Mouse (Mus musculus): ENCODE results near the gene Pick1. TPM values are rescaled to one million over a fixed set of nuclear protein-coding genes. Genes with fewer than 3 reads are reported as not detected.

Gene Pick1
- total RNA-seq, 2 experiments from 2014 or later = 26.9 to 30.9 TPM

Other genes with a start within 250 kb of the Pick1 start
- gene H1f0, start 200.7 kb upstream of the Pick1 start, total RNA-seq (2021) = 10 to 100 TPM; 71.1 to 87.4 TPM
- gene Galr3, start 187.3 kb upstream of the Pick1 start, total RNA-seq (2021) = not detected
- 1 to 10 TPM; 2.7 to 4.3 TPM for gene Ankrd54, start 166.3 kb upstream of the Pick1 start, total RNA-seq (2021)
- gene Eif3l, start 154.0 kb upstream of the Pick1 start, total RNA-seq (2021) = 10 to 100 TPM; 46.6 to 52.6 TPM
- 10 to 100 TPM; 11.8 to 13.5 TPM for gene Micall1, start 120.3 kb upstream of the Pick1 start, total RNA-seq (2021)
- 10 to 100 TPM; 65.9 to 67.1 TPM for gene Polr2f, start 88.2 kb upstream of the Pick1 start, total RNA-seq (2021)
- 1 to 10 TPM in 1 of 2 experiments, under 1 TPM in 1; 0.66 to 1.2 TPM for gene 1700088E04Rik, start 87.9 kb upstream of the Pick1 start, total RNA-seq (2021)
- 1 to 10 TPM in 1 of 2 experiments, under 1 TPM in 1; 0.97 to 1.8 TPM for gene Sox10, start 63.9 kb upstream of the Pick1 start, total RNA-seq (2021)
- under 1 TPM in 1 of 2 experiments, not detected in 1; 0.46 TPM for gene Gm49486, start 218 bp downstream of the Pick1 start, total RNA-seq (2021)
- under 1 TPM in 1 of 2 experiments, not detected in 1; 0.18 TPM for gene Slc16a8, start 25.6 kb downstream of the Pick1 start, total RNA-seq (2021)
- gene Baiap2l2, start 56.4 kb downstream of the Pick1 start, total RNA-seq (2021) = 1 to 10 TPM; 1.0 to 1.5 TPM
- gene Pla2g6, start 99.2 kb downstream of the Pick1 start, total RNA-seq (2021) = 10 to 100 TPM; 15.2 to 16.1 TPM
- gene Maff, start 117.4 kb downstream of the Pick1 start, total RNA-seq (2021) = 1 to 10 TPM; 3.4 to 4.0 TPM
- 10 to 100 TPM; 23.2 to 30.0 TPM for gene Tmem184b, start 174.4 kb downstream of the Pick1 start, total RNA-seq (2021)
- gene Csnk1e, start 226.4 kb downstream of the Pick1 start, total RNA-seq (2021) = 10 to 100 TPM; 46.7 to 50.7 TPM